Mouse (Mus musculus) layer of hippocampus, adult 8-10 months (tissue): ENCODE data around the gene Fbf1. TPM values are rescaled to one million over a fixed set of nuclear protein-coding genes. Genes with fewer than 3 reads are reported as not detected.

Experiments
- DNase-seq, 2 experiments: peaks; one replicate each; pipeline ENCODE4 v3.0.0; 2022; ENCODE audit warnings: low spot score in 2 of 2
- total RNA-seq, 4 experiments: library from RNA; stranded (reverse); gene quantifications; 2 replicates each; pipeline ENCODE4 v1.2.4; 2022

Gene Fbf1
- total RNA-seq, 4 experiments from 2014 or later = 73.7 to 111 (median 92.3) TPM

- DNase-seq = no peak
Observed at GRCm38 (mm10) chr11:116185836-116186235, 17.9 kb upstream of the Fbf1 start.

- no peak for DNase-seq
Observed at GRCm38 (mm10) chr11:116178411-116179121, 10.6 kb upstream of the Fbf1 start.

GRCm38 (mm10) chr11:116176010-116176409, 8.0 kb upstream of the Fbf1 start:
- no peak for DNase-seq

- no peak for DNase-seq
Observed at GRCm38 (mm10) chr11:116174775-116175448, 6.9 kb upstream of the Fbf1 start.

GRCm38 (mm10) chr11:116171959-116172358, 4.0 kb upstream of the Fbf1 start:
- no peak for DNase-seq

GRCm38 (mm10) chr11:116170003-116170800, 2.2 kb upstream of the Fbf1 start:
- no peak for DNase-seq

GRCm38 (mm10) chr11:116169214-116169613, 1.2 kb upstream of the Fbf1 start:
- no peak for DNase-seq

GRCm38 (mm10) chr11:116167232-116167631, 734 bp downstream of the Fbf1 start:
- no peak for DNase-seq

- DNase-seq = no peak
Observed at GRCm38 (mm10) chr11:116163002-116163401, 5.0 kb downstream of the Fbf1 start.

- peak; percentile 58 to 66 for DNase-seq
Observed at GRCm38 (mm10) chr11:116162146-116162545, 5.8 kb downstream of the Fbf1 start.

- DNase-seq = no peak
Observed at GRCm38 (mm10) chr11:116161312-116161711, 6.7 kb downstream of the Fbf1 start.

- DNase-seq = no peak
Observed at GRCm38 (mm10) chr11:116150960-116151359, 17.0 kb downstream of the Fbf1 start.

- no peak for DNase-seq
Observed at GRCm38 (mm10) chr11:116149341-116149740, 18.6 kb downstream of the Fbf1 start.

GRCm38 (mm10) chr11:116148761-116149221, 19.2 kb downstream of the Fbf1 start:
- peak in 1 of 2 experiments; percentile 64 for DNase-seq

- DNase-seq = peak; percentile 68
Observed at GRCm38 (mm10) chr11:116146294-116146985, 21.5 kb downstream of the Fbf1 start.

- no peak for DNase-seq
Observed at GRCm38 (mm10) chr11:116145481-116146293, 22.3 kb downstream of the Fbf1 start.

GRCm38 (mm10) chr11:116143468-116143867, 24.5 kb downstream of the Fbf1 start:
- no peak for DNase-seq

- DNase-seq = no peak
Observed at GRCm38 (mm10) chr11:116142211-116142991, 25.6 kb downstream of the Fbf1 start.

- DNase-seq = peak; percentile 83 to 86
Observed at GRCm38 (mm10) chr11:116138468-116139138, 29.4 kb downstream of the Fbf1 start, which contains the start of gene Mrpl38. Gene Mrpl38 (minus strand): TSS chr11:116138868.
